Mouse (Mus musculus) spleen, adult 2 months (tissue): ENCODE results near the gene Nbas.

Experiments
- CTCF ChIP-seq: fragments of 200-500 bp; IDR thresholded peaks from 2 replicates; pipeline ENCODE4 v1.5.1; 2011; ENCODE audit warnings: mild to moderate bottlenecking, inconsistent platforms; ENCODE audit not compliant: insufficient read depth, insufficient read length, insufficient replicate concordance; ENCODE audit errors: extremely low read depth
- POLR2A ChIP-seq: fragments of 200-500 bp; IDR thresholded peaks from 2 replicates; pipeline ENCODE4 v1.6.1; 2011; ENCODE audit warnings: low read depth, low read length, inconsistent platforms

GRCm38 (mm10) chr12:13597026-13597425, 328.1 kb downstream of the Nbas start:
- TF ChIP-seq CTCF (no peak), POLR2A (no peak)
